Mouse (Mus musculus) limb, embryonic 12.5 days (tissue): ENCODE measurements around the gene 4930578G10Rik. TPM values are rescaled to one million over a fixed set of nuclear protein-coding genes. Genes with fewer than 3 reads are reported as not detected.
"Not testable (repeated sequence)": the region's sequence is repeated elsewhere in the genome, so short reads cannot be mapped to it uniquely, and the experiment has no call there.

Experiments
- ATAC-seq: fragments of 200-750 bp; cut with Nextera tagmentation; 2 replicates; pipeline ENCODE4 v1.8.0; 2017; ENCODE audit warnings: low read depth, moderate TSS enrichment; ENCODE audit not compliant: insufficient number of reproducible peaks, insufficient read depth, low FRiP score, low TSS enrichment
- H3K27ac ChIP-seq: fragments of 300-500 bp; sonication (generic); 2 replicates; pipeline ENCODE4 v1.5.1; 2016; ENCODE audit warnings: mild to moderate bottlenecking, moderate library complexity
- H3K27me3 ChIP-seq: fragments of 300-500 bp; sonication (generic); 2 replicates; pipeline ENCODE4 v1.6.1; 2016; ENCODE audit warnings: mild to moderate bottlenecking, moderate library complexity
- H3K36me3 ChIP-seq: fragments of 300-500 bp; sonication (generic); 2 replicates; pipeline ENCODE4 v1.6.1; 2016; ENCODE audit warnings: mild to moderate bottlenecking, moderate library complexity
- H3K4me1 ChIP-seq: fragments of 300-500 bp; sonication (generic); replicated peaks from 2 replicates; pipeline ENCODE4 v1.6.1; 2016
- H3K4me2 ChIP-seq: fragments of 300-500 bp; sonication (generic); 2 replicates; pipeline ENCODE4 v1.6.1; 2016; ENCODE audit warnings: mild to moderate bottlenecking, moderate library complexity
- H3K4me3 ChIP-seq: fragments of 300-500 bp; sonication (generic); replicated peaks from 2 replicates; pipeline ENCODE4 v1.5.1; 2016; ENCODE audit warnings: mild to moderate bottlenecking
- H3K9ac ChIP-seq: fragments of 300-500 bp; sonication (generic); replicated peaks from 2 replicates; pipeline ENCODE4 v1.6.1; 2016; ENCODE audit warnings: mild to moderate bottlenecking, moderate library complexity
- H3K9me3 ChIP-seq: fragments of 300-500 bp; sonication (generic); 2 replicates; pipeline ENCODE4 v1.6.1; 2016; ENCODE audit warnings: mild to moderate bottlenecking, moderate library complexity
- whole genome bisulfite sequencing: fragments of 180-500 bp; shearing (Covaris S2); methylation state at CpG from one replicate; pipeline ENCODE4 v1.1.7; 2016; 5-methylcytosine and 5-hydroxymethylcytosine counted together
- polyA plus RNA-seq: library from polyadenylated mRNA; unstranded; fragments of >200 nt; fragmentation: Nextera tagmentation; extraction: Ambion mirVana; gene quantifications from 2 replicates; pipeline ENCODE4 v1.2.1, GENCODE M21; 2016

The 4930578G10Rik gene
- not detected in 2 replicates for polyA plus RNA-seq

- not testable (repeated sequence) for H3K4me1 ChIP-seq, H3K27ac ChIP-seq, H3K27me3 ChIP-seq, H3K36me3 ChIP-seq, H3K9ac ChIP-seq, H3K4me3 ChIP-seq, ATAC-seq, H3K4me2 ChIP-seq, H3K9me3 ChIP-seq
- no CpG with 5 or more reads among the region's 13 CpGs for whole genome bisulfite sequencing
Observed at GRCm38 (mm10) chr4:42735245-42735644, at the start of gene 4930578G10Rik. 4930578G10Rik (plus strand) TSS chr4:42735545.

- H3K9me3 ChIP-seq, H3K36me3 ChIP-seq, H3K9ac ChIP-seq, H3K27ac ChIP-seq, H3K27me3 ChIP-seq, H3K4me3 ChIP-seq, H3K4me1 ChIP-seq, ATAC-seq, H3K4me2 ChIP-seq: not testable (repeated sequence)
- no CpG with 5 or more reads among the region's 6 CpGs for WGBS
Observed at GRCm38 (mm10) chr4:42756477-42756876, 21.1 kb downstream of the 4930578G10Rik start, which contains the start of gene Ccl19. Ccl19 (minus strand) TSS chr4:42756577.

GRCm38 (mm10) chr4:42773893-42774292, 38.5 kb downstream of the 4930578G10Rik start, which contains the start of gene Ccl21a:
Ccl21a (minus strand) TSS chr4:42773993.
- no CpG with 5 or more reads among the region's 5 CpGs for WGBS
- not testable (repeated sequence) for H3K27me3 ChIP-seq, H3K9me3 ChIP-seq, ATAC-seq, H3K4me1 ChIP-seq, H3K27ac ChIP-seq, H3K9ac ChIP-seq, H3K36me3 ChIP-seq, H3K4me3 ChIP-seq, H3K4me2 ChIP-seq

GRCm38 (mm10) chr4:42853788-42854187, 118.4 kb downstream of the 4930578G10Rik start, which contains the start of gene Fam205a1:
Fam205a1 (minus strand) TSS chr4:42853888.
- H3K27me3 ChIP-seq, H3K36me3 ChIP-seq, H3K4me1 ChIP-seq, H3K27ac ChIP-seq, H3K9ac ChIP-seq, H3K4me2 ChIP-seq, H3K9me3 ChIP-seq, H3K4me3 ChIP-seq, ATAC-seq: not testable (repeated sequence)
- 100% methylated on average over 1 of the region's 1 CpGs for WGBS

GRCm38 (mm10) chr4:42856671-42857070, 121.3 kb downstream of the 4930578G10Rik start, which contains the start of gene Gm12394:
Gm12394 (minus strand) TSS chr4:42856771.
- not testable (repeated sequence) for ATAC-seq
- 85% methylated on average over 1 of the region's 1 CpGs for WGBS

GRCm38 (mm10) chr4:42860483-42860882, 125.1 kb downstream of the 4930578G10Rik start:
- not testable (repeated sequence) for H3K4me3 ChIP-seq, H3K4me2 ChIP-seq, H3K4me1 ChIP-seq, ATAC-seq, H3K27ac ChIP-seq, H3K27me3 ChIP-seq, H3K36me3 ChIP-seq, H3K9ac ChIP-seq, H3K9me3 ChIP-seq
- WGBS: 85% methylated on average over 9 of the region's 9 CpGs

More at GRCm38 (mm10) chr4:42856671-42857070, 121.3 kb downstream of the 4930578G10Rik start, which contains the start of gene Gm12394:
- H3K36me3 ChIP-seq, H3K9me3 ChIP-seq, H3K4me2 ChIP-seq, H3K4me1 ChIP-seq, H3K9ac ChIP-seq, H3K27me3 ChIP-seq, H3K27ac ChIP-seq, H3K4me3 ChIP-seq: not testable (repeated sequence)

GRCm38 (mm10) chr4:42863487-42863886, 128.1 kb downstream of the 4930578G10Rik start:
- WGBS: 81% methylated on average over 5 of the region's 5 CpGs
- not testable (repeated sequence) for ATAC-seq, H3K27ac ChIP-seq, H3K4me1 ChIP-seq, H3K4me3 ChIP-seq, H3K4me2 ChIP-seq, H3K27me3 ChIP-seq, H3K9ac ChIP-seq, H3K36me3 ChIP-seq, H3K9me3 ChIP-seq

- Histone ChIP-seq H3K9me3 (no peaks in the 10 kb centered on the region), H3K27ac (no peak overlapping the region), H3K4me1 (no peaks in the 10 kb centered on the region), H3K27me3 (no peaks in the 10 kb centered on the region), H3K4me3 (no peak overlapping the region), H3K9ac (no peak overlapping the region), H3K36me3 (no peaks in the 10 kb centered on the region), H3K4me2 (no peak overlapping the region)
- 76% methylated on average over 3 of the region's 3 CpGs for WGBS
- ATAC-seq: no peak
Observed at GRCm38 (mm10) chr4:42867390-42867789, 132.0 kb downstream of the 4930578G10Rik start.

- no peaks in the 10 kb centered on the region for H3K9me3 ChIP-seq
- no peak for ATAC-seq
- no peaks in the 10 kb centered on the region for H3K36me3 ChIP-seq
- H3K27me3 ChIP-seq: no peaks in the 10 kb centered on the region
- WGBS: 86% methylated on average over 5 of the region's 5 CpGs
- no peak overlapping the region for H3K9ac ChIP-seq
- H3K4me3 ChIP-seq: no peak overlapping the region
- no peak overlapping the region for H3K4me2 ChIP-seq
- no peak overlapping the region for H3K27ac ChIP-seq
- H3K4me1 ChIP-seq: no peaks in the 10 kb centered on the region
Observed at GRCm38 (mm10) chr4:42868193-42868592, 132.8 kb downstream of the 4930578G10Rik start.

- ATAC-seq: no peak
- Histone ChIP-seq H3K27me3 (no peaks in the 10 kb centered on the region), H3K9ac (no peak overlapping the region), H3K27ac (no peak overlapping the region), H3K4me1 (no peaks in the 10 kb centered on the region), H3K9me3 (no peaks in the 10 kb centered on the region), H3K4me2 (no peak overlapping the region), H3K36me3 (no peaks in the 10 kb centered on the region), H3K4me3 (no peak overlapping the region)
- 76% methylated on average over 5 of the region's 5 CpGs for WGBS
Observed at GRCm38 (mm10) chr4:42870748-42871147, 135.4 kb downstream of the 4930578G10Rik start.

GRCm38 (mm10) chr4:42872151-42872550, 136.8 kb downstream of the 4930578G10Rik start:
- Histone ChIP-seq H3K4me3 (no peak overlapping the region), H3K9ac (no peak overlapping the region), H3K36me3 (no peaks in the 10 kb centered on the region), H3K27ac (no peak overlapping the region), H3K9me3 (no peaks in the 10 kb centered on the region), H3K4me1 (no peaks in the 10 kb centered on the region), H3K4me2 (no peak overlapping the region), H3K27me3 (no peaks in the 10 kb centered on the region)
- no peak for ATAC-seq
- WGBS: 89% methylated on average over 7 of the region's 7 CpGs

GRCm38 (mm10) chr4:42872746-42873435, 137.5 kb downstream of the 4930578G10Rik start:
- no peak for ATAC-seq
- Histone ChIP-seq H3K4me1 (no peaks in the 10 kb centered on the region), H3K9ac (no peak overlapping the region), H3K27me3 (no peaks in the 10 kb centered on the region), H3K4me3 (no peak overlapping the region), H3K9me3 (no peaks in the 10 kb centered on the region), H3K36me3 (no peaks in the 10 kb centered on the region), H3K4me2 (no peak overlapping the region), H3K27ac (no peak overlapping the region)
- 68% methylated on average over 16 of the region's 16 CpGs for WGBS
